Mouse (Mus musculus) hindbrain, postnatal 0 days (tissue): Measurements from ENCODE around the gene Akt1. TPM values are rescaled to one million over a fixed set of nuclear protein-coding genes. Genes with fewer than 3 reads are reported as not detected.

ENCODE experiments used
- ATAC-seq: fragments of 200-750 bp; cut with Nextera tagmentation; 2 replicates; pipeline ENCODE4 v1.8.0; 2017; ENCODE audit warnings: mild to moderate bottlenecking, moderate TSS enrichment, moderate library complexity
- DNase-seq: peaks from one replicate; pipeline ENCODE4 v3.0.0-alpha.2; 2015; ENCODE audit warnings: low spot score
- H3K27ac ChIP-seq: fragments of 300-500 bp; sonication (generic); 2 replicates; pipeline ENCODE4 v1.5.1; 2014; ENCODE audit warnings: mild to moderate bottlenecking
- H3K27me3 ChIP-seq: fragments of 300-500 bp; sonication (generic); 2 replicates; pipeline ENCODE4 v1.6.1; 2014; ENCODE audit warnings: low read length, mixed read lengths; ENCODE audit not compliant: insufficient read depth
- H3K36me3 ChIP-seq: fragments of 300-500 bp; sonication (generic); 2 replicates; pipeline ENCODE4 v1.6.1; 2014; ENCODE audit warnings: low read length, mixed read lengths; ENCODE audit not compliant: insufficient read depth
- H3K4me1 ChIP-seq: fragments of 300-500 bp; sonication (generic); 2 replicates; pipeline ENCODE4 v1.6.1; 2014; ENCODE audit warnings: antibody characterized with exemption, low read length, mixed read lengths; ENCODE audit not compliant: insufficient read depth
- H3K4me2 ChIP-seq: fragments of 300-500 bp; sonication (generic); 2 replicates; pipeline ENCODE4 v1.6.1; 2014; ENCODE audit warnings: low read depth, mild to moderate bottlenecking, low read length, moderate library complexity, mixed read lengths
- H3K4me3 ChIP-seq: fragments of 300-500 bp; sonication (generic); 2 replicates; pipeline ENCODE4 v1.5.1; 2014; ENCODE audit warnings: low read length
- H3K9ac ChIP-seq: fragments of 300-500 bp; sonication (generic); replicated peaks from 2 replicates; pipeline ENCODE4 v1.6.1; 2014; ENCODE audit warnings: mild to moderate bottlenecking, low read length, moderate library complexity, mixed read lengths
- H3K9me3 ChIP-seq: fragments of 300-500 bp; sonication (generic); 2 replicates; pipeline ENCODE4 v1.6.1; 2016; ENCODE audit warnings: low read length, mixed read lengths
- CTCF ChIP-seq: IDR thresholded peaks from 2 replicates; pipeline ENCODE4 v1.5.1; 2016; ENCODE audit warnings: antibody characterized with exemption, control low read depth, low read depth
- WGBS: fragments of 180-500 bp; shearing (Covaris S2); extraction: QIAGEN DNeasy Blood & Tissue Kit; methylation state at CpG from one replicate; pipeline ENCODE4 v1.1.7; 2014; 5-methylcytosine and 5-hydroxymethylcytosine counted together
- polyA plus RNA-seq: library from polyadenylated mRNA; unstranded; fragments of >200 nt; fragmentation: Nextera tagmentation; extraction: Ambion mirVana; gene quantifications from 2 replicates; pipeline ENCODE4 v1.2.1, GENCODE M21; 2015
- total RNA-seq: library from RNA; depleted of rRNA; stranded (reverse); fragments of >200 nt; gene quantifications from 2 replicates; pipeline ENCODE4 v1.2.3, GENCODE M21; 2014

The Akt1 gene
- total and polyA plus RNA-seq, 2 experiments from 2014 or later, result 97.4 to 179 TPM

DNA sequence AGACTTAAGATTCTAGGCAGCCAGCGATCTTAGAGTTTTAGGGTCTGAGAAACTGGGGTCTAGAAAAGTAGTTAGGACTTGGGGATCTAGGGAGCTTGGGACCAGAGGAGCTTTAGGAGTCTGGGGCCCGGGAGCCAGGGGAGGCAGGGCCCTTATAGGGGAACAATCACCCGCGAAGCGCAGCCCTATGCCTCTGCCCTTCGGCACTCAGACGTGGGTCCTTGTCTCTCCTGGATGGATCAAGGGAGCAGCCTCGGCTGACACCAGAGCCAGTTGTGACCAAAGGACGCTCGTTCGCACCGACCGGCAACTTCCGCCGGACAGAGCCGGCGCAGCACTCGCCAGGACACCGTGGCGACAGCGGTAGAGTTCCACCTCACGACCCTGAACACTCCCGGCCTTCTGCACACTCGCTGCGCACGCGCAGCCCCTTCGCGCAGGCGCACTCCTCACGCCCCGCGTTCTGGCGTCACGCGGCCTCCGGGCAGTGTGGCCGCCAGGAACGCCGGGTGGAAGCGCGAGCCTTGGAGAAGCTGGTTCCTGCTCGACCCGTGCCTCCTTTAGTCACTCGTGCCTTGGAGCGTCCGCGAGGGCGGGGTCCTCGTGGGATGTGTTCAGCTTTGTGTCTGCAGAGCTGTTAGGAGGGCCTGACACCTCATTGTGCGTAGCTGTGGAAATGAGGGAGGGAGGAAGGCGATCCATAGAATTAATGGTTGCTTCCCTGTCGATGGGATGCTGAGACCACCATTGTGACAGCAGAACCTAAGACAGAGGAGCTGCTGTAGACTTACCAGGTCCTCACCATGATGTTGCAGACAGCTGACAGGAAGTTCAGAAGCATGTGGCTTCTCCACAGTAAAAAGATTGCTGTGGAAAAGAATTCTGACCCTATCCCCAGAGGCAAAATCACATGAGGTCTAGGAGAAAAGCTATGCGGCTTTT, 18.8 kb upstream of the Akt1 start:
- Histone ChIP-seq H3K9ac (peak overlapping the region; percentile 84), H3K36me3 (no peaks in the 10 kb centered on the region), H3K27ac (peak overlapping the region; percentile 88), H3K4me3 (peak overlapping the region; percentile 61), H3K9me3 (no peaks in the 10 kb centered on the region), H3K4me1 (0 out of 2 replicates have a peak, but pooled peaks cover 9% of the 10 kb centered on the region), H3K27me3 (no peaks in the 10 kb centered on the region), H3K4me2 (peak overlapping the region; percentile 80)
- ATAC-seq, result peak; percentile 97
- peak; percentile 98 for DNase-seq
- TF ChIP-seq CTCF, result no peak
- WGBS, result 2% methylated on average over 54 of the region's 54 CpGs

DNA sequence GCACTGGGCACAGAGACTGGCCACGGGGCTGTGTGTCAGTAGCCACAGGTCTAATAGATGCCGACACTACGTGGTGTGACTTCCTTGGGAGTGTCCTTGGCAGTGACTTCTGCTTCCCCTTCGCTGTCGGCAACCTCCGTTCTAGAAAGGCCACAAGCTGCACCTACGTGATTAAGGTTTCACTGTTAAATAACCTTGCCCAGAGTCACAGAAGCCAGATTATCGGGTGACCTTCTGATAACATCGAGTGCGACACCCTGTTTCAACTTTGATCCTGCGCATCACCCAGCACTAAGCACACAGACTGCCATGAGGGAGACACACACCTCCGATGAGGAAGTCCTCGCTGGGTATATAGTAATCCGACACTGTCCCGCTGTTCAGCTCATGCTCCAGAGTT, 13.8 kb upstream of the Akt1 start:
- no peaks in the 10 kb centered on the region for H3K9me3 ChIP-seq
- H3K36me3 ChIP-seq, result no peaks in the 10 kb centered on the region
- no peaks in the 10 kb centered on the region for H3K27me3 ChIP-seq
- H3K4me3 ChIP-seq, result no peak overlapping the region
- ATAC-seq, result no peak
- no peak overlapping the region for H3K4me2 ChIP-seq
- DNase-seq, result no peak
- H3K4me1 ChIP-seq, result peaks cover 11% of the 10 kb centered on the region; the same call in 1 of the 2 replicates
- TF ChIP-seq CTCF, result no peak
- H3K27ac ChIP-seq, result no peak overlapping the region
- H3K9ac ChIP-seq, result no peak overlapping the region
- 79% methylated on average over 15 of the region's 15 CpGs for WGBS

DNA sequence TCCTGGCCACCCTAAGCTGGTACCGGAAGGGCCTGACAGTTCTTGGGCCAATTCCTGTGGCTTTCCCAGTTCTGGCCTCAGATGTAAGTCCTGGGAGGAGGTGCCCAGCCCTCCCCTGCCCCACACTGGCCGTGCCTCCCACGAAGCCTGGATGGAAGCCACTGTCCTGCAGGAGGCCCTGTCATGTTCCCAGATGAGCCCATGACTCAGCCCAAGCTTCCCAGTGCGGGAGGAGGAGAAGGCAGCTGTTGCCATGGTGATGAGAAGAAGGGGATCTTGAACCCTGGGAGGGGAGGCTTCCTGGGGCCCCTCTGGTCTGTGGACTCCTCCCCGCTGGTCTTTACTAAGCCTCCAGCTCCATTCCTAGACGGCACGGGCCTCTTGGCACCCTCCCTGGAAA, 8.7 kb upstream of the Akt1 start:
- no peak overlapping the region for H3K4me2 ChIP-seq
- peak; percentile 62 for DNase-seq
- H3K4me1 ChIP-seq, result peaks cover 5% of the 10 kb centered on the region; the same call in 1 of the 2 replicates
- no peak for TF ChIP-seq CTCF
- no peaks in the 10 kb centered on the region for H3K9me3 ChIP-seq
- H3K9ac ChIP-seq, result no peak overlapping the region
- no peaks in the 10 kb centered on the region for H3K36me3 ChIP-seq
- no peak overlapping the region for H3K27ac ChIP-seq
- peaks cover 12% of the 10 kb centered on the region for H3K27me3 ChIP-seq
- ATAC-seq, result peak; percentile 39
- WGBS, result 26% methylated on average over 7 of the region's 7 CpGs
- H3K4me3 ChIP-seq, result no peak overlapping the region

DNA sequence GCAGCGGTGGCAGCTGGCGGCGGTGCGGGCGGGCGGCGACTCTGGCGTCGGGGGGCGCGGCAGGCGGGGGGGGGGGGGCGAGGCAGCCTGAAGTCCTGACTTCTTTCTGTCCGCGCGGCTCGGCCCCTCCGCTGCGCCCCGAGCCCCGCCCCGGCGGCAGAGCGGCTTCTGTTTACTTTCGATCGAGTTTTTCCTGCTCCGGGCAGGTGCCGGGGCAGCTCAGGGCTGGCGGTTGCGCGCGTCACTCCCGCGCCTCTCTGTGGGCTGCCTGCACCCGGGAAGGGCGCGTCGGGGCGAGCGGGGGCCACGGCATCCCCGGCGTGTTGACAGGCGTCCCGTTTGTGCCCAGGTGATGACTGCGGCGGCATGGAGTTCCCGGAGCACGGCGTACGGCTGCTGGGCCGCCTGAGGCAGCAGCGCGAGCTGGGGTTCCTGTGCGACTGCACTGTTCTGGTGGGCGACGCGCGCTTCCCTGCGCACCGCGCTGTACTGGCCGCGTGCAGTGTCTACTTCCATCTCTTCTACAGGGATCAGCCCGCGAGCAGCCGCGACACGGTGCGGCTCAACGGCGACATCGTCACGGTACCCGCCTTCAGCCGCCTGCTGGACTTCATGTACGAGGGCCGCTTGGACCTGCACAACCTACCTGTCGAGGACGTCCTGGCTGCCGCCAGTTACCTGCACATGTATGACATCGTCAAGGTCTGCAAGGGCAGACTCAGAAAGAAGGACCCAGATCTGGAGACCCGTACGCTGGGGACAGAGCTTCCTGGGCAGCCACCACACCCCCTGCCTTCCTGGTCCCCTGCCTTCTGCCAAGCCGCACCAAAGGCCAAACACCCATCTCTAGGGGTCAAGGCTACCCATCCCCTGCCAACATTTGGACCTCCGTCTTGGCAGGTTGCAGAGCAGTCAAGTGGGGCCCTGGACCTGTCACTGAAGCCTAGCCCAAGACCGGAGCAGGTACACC, 4.6 kb upstream of the Akt1 start:
- Histone ChIP-seq H3K4me2 (peak overlapping the region; percentile 92), H3K27ac (no peak overlapping the region), H3K27me3 (peaks cover 17% of the 10 kb centered on the region), H3K9me3 (no peaks in the 10 kb centered on the region), H3K36me3 (no peaks in the 10 kb centered on the region), H3K9ac (peak overlapping the region; percentile 47), H3K4me3 (peak overlapping the region; percentile 51), H3K4me1 (peaks cover 14% of the 10 kb centered on the region; the same call in 1 of the 2 replicates)
- ATAC-seq (peak; percentile 25; the same call in 1 of the 2 replicates), DNase-seq (peak; percentile 43)
- TF ChIP-seq CTCF, result no peak
- WGBS, result 4% methylated on average over 74 of the region's 87 CpGs

DNA sequence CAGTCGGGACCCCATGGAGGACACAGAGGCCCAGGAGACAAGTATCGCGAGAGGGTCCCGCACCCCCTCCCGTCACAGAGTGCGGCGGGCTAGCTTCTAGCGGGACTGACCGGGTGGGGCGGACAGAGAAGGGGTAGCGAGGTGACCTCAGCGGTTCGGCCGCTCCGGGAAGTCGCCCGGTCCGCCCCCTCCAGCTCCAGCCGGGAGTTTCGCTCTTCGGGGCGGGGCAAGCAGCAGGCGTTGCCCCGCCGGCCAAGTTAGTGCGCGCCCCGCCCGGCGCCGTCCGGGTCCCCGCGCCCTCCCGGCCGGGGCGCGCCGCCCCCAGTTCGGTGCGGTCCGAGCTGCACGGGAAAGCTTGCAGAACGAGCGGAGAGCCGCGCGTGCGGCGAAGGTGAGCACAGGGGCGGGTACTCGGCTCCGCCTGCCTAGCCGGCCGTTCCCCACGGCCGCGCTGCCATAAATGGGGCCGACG, 3.9 kb upstream of the Akt1 start, which contains the start of gene Zbtb42:
Gene Zbtb42 (plus strand): TSS at position 274 of the 472 bp plus-strand sequence.
- ATAC-seq, result peak; percentile 39
- peak; percentile 57 for DNase-seq
- H3K9ac ChIP-seq, result peak within 1 kb of the TSS; percentile 47
- no peaks in the 10 kb centered on the region for H3K9me3 ChIP-seq
- H3K27me3 ChIP-seq, result peaks cover 17% of the 10 kb centered on the region
- H3K36me3 ChIP-seq, result no peaks in the 10 kb centered on the region
- peaks cover 11% of the 10 kb centered on the region; the same call in 1 of the 2 replicates for H3K4me1 ChIP-seq
- no peak within 1 kb of the TSS for H3K27ac ChIP-seq
- peak within 1 kb of the TSS; percentile 51 for H3K4me3 ChIP-seq
- WGBS, result 1% methylated on average over 42 of the region's 60 CpGs
- H3K4me2 ChIP-seq, result peak within 1 kb of the TSS; percentile 92
- no peak for TF ChIP-seq CTCF

DNA sequence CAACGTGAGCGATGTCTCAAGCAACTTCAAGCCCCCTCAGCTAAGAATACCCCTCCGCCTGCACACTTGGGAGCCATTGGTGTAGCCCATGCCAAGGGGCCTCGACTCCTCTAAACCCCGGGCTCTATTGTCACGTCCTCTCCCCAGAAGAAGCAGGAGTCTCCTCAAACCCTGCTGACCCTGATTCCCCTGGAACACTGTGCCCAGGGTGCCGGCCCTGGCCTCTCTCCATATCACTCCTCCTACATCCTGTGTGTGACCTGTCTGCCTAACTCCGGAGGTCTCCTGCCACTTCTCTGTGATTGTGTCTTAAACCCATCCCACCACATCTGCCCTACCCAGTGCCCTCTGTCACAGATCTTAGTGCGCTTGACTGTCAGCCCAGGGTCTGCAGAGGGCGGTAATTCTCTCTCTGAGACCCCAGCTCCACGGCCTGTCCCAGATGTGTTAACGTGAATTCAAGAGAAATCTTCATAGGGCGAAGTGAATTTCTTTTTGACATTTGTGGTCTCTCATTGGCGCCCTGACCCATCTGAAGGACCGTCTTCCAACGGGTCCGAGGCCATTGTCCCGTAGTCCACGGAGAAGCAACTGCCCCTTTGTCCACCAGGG, 3.4 kb upstream of the Akt1 start:
- peak overlapping the region; percentile 47 for H3K9ac ChIP-seq
- ATAC-seq, result no peak

More for the DNA sequence above, 3.4 kb upstream of the Akt1 start:
- H3K36me3 ChIP-seq, result no peaks in the 10 kb centered on the region
- TF ChIP-seq CTCF, result peak; percentile 52
- H3K4me3 ChIP-seq, result peak overlapping the region; percentile 51
- whole genome bisulfite sequencing, result 17% methylated on average over 19 of the region's 19 CpGs
- DNase-seq, result no peak
- peaks cover 9% of the 10 kb centered on the region; the same call in 1 of the 2 replicates for H3K4me1 ChIP-seq
- H3K4me2 ChIP-seq, result peak overlapping the region; percentile 92
- H3K27ac ChIP-seq, result no peak overlapping the region
- H3K9me3 ChIP-seq, result no peaks in the 10 kb centered on the region
- peaks cover 17% of the 10 kb centered on the region for H3K27me3 ChIP-seq
